12 mouse cellular contexts compared by ENCODE assay signal in genomic region chr9:36938601-36939078, GRCm38 (mm10).
DNase-seq lines count a peak whose midpoint lies in the region; ATAC-seq and TF ChIP-seq lines count a peak whose summit lies in the region.
"Had no signal": no experiment of that assay in that cellular context is flagged by ENCODE, and none has a peak within 500 bp of the region (broad histone marks: within the 10 kb centered on the region; RNA-seq: fewer than 3 reads in every experiment).

No protein-coding gene starts in this region.

- no peak overlapping the region for H3K4me3 ChIP-seq in forebrain, embryonic 16.5 days (replicated peaks; ENCODE audit: low read length)
- H3K4me3 ChIP-seq in limb, embryonic 12.5 days (replicated peaks) = no peak overlapping the region
- H3K4me3 ChIP-seq in neural tube, embryonic 14.5 days (ENCODE audit: low read depth, low read length) = no peak overlapping the region
- H3K4me3 ChIP-seq in intestine, postnatal 0 days (ENCODE audit: low read depth, low read length) = no peak overlapping the region
- H3K4me3 ChIP-seq: heart, embryonic 10.5 days; intestine, embryonic 15.5 days had no signal

- no peak overlapping the region for H3K27ac ChIP-seq in forebrain, embryonic 16.5 days (ENCODE audit: low read length)
- H3K27ac ChIP-seq in limb, embryonic 12.5 days = no peak overlapping the region
- H3K27ac ChIP-seq in neural tube, embryonic 14.5 days (ENCODE audit: low read depth, low read length) = peak overlapping the region; percentile 18; the same call in 1 of the 2 replicates
- H3K27ac ChIP-seq in intestine, postnatal 0 days (ENCODE audit: low read depth, low read length) = no peak overlapping the region
- H3K27ac ChIP-seq: heart, embryonic 10.5 days; intestine, embryonic 15.5 days had no signal

- ATAC-seq in forebrain, embryonic 16.5 days = 0 out of 2 replicates have a peak, but pooled peaks have one; percentile 14
- ATAC-seq in limb, embryonic 12.5 days (ENCODE audit: insufficient number of reproducible peaks, insufficient read depth, low FRiP score, low TSS enrichment, low read depth) = 0 out of 2 replicates have a peak, but pooled peaks have one; percentile 39
- ATAC-seq in neural tube, embryonic 14.5 days (ENCODE audit: low read depth) = peak; percentile 67
- no peak for ATAC-seq in intestine, postnatal 0 days
- ATAC-seq: intestine, embryonic 15.5 days had no signal

- peak; percentile 60 for DNase-seq in left cerebral cortex, postnatal 4 days
- DNase-seq in left cerebral cortex, adult 18-20 months (ENCODE audit: low spot score in 2 of 2) = no peak
- DNase-seq in layer of hippocampus, adult 11-12 months (ENCODE audit: low spot score) = no peak
- DNase-seq in thymus, postnatal 10 days (ENCODE audit: low spot score in 2 of 2) = no peak
- DNase-seq: cerebellum, adult 9-11 months; lung, adult 18-20 months had no signal

- intact Hi-C loops in left cerebral cortex, postnatal 4 days (cut with DNase I) = no loop called here

- no peak for TF ChIP-seq CTCF in intestine, postnatal 0 days (IDR thresholded peaks at IDR 0.05; ENCODE audit: low read depth)

- H3K4me1 ChIP-seq in forebrain, embryonic 16.5 days (replicated peaks; ENCODE audit: control insufficient read depth, insufficient read depth, low read length) = peaks cover 26% of the 10 kb centered on the region
- peaks cover 49% of the 10 kb centered on the region for H3K4me1 ChIP-seq in limb, embryonic 12.5 days (replicated peaks)
- H3K4me1 ChIP-seq in neural tube, embryonic 14.5 days (ENCODE audit: control insufficient read depth, insufficient read depth, low read length) = peaks cover 45% of the 10 kb centered on the region
- no peaks in the 10 kb centered on the region for H3K4me1 ChIP-seq in intestine, postnatal 0 days (replicated peaks; ENCODE audit: control insufficient read depth, insufficient read depth, low read length)

- no peaks in the 10 kb centered on the region for H3K27me3 ChIP-seq in forebrain, embryonic 16.5 days (replicated peaks; ENCODE audit: control insufficient read depth, insufficient read depth, low read length)
- H3K27me3 ChIP-seq in limb, embryonic 12.5 days = peaks cover 94% of the 10 kb centered on the region
- no peaks in the 10 kb centered on the region for H3K27me3 ChIP-seq in neural tube, embryonic 14.5 days (ENCODE audit: control insufficient read depth, insufficient read depth, low read length)
- no peaks in the 10 kb centered on the region for H3K27me3 ChIP-seq in intestine, postnatal 0 days (replicated peaks; ENCODE audit: control insufficient read depth, insufficient read depth, low read length)
- H3K27me3 ChIP-seq: intestine, embryonic 15.5 days had no signal

- H3K4me2 ChIP-seq in forebrain, embryonic 16.5 days (ENCODE audit: low read length) = no peak overlapping the region
- peak overlapping the region; percentile 4; the same call in 1 of the 2 replicates for H3K4me2 ChIP-seq in limb, embryonic 12.5 days
- no peak overlapping the region for H3K4me2 ChIP-seq in neural tube, embryonic 14.5 days (ENCODE audit: low read depth, low read length)
- H3K4me2 ChIP-seq in intestine, postnatal 0 days (replicated peaks; ENCODE audit: low read depth) = no peak overlapping the region
- H3K4me2 ChIP-seq: intestine, embryonic 15.5 days had no signal

- H3K9me3 ChIP-seq in forebrain, embryonic 16.5 days (ENCODE audit: control insufficient read depth, low read length) = no peaks in the 10 kb centered on the region
- no peaks in the 10 kb centered on the region for H3K9me3 ChIP-seq in limb, embryonic 12.5 days
- H3K9me3 ChIP-seq in neural tube, embryonic 14.5 days (ENCODE audit: control insufficient read depth, low read length) = no peaks in the 10 kb centered on the region
- H3K9me3 ChIP-seq in intestine, postnatal 0 days (ENCODE audit: control insufficient read depth) = no peaks in the 10 kb centered on the region
- H3K9me3 ChIP-seq: heart, embryonic 10.5 days; intestine, embryonic 15.5 days had no signal

- 41% methylated on average over 8 of the region's 8 CpGs for WGBS in forebrain, embryonic 16.5 days
- 21% methylated on average over 8 of the region's 8 CpGs for WGBS in limb, embryonic 12.5 days
- WGBS in neural tube, embryonic 14.5 days = 17% methylated on average over 8 of the region's 8 CpGs
- 67% methylated on average over 8 of the region's 8 CpGs for WGBS in intestine, postnatal 0 days

- no peaks in the 10 kb centered on the region for H3K36me3 ChIP-seq in forebrain, embryonic 16.5 days (ENCODE audit: control insufficient read depth, insufficient read depth)
- no peaks in the 10 kb centered on the region for H3K36me3 ChIP-seq in limb, embryonic 12.5 days
- no peaks in the 10 kb centered on the region for H3K36me3 ChIP-seq in neural tube, embryonic 14.5 days (ENCODE audit: control insufficient read depth, insufficient read depth, low read length)
- H3K36me3 ChIP-seq in intestine, postnatal 0 days (ENCODE audit: control insufficient read depth, insufficient read depth) = no peaks in the 10 kb centered on the region
- H3K36me3 ChIP-seq: heart, embryonic 10.5 days; intestine, embryonic 15.5 days had no signal

- no peak overlapping the region for H3K9ac ChIP-seq in forebrain, embryonic 16.5 days (replicated peaks; ENCODE audit: low read depth, low read length)
- H3K9ac ChIP-seq in limb, embryonic 12.5 days (replicated peaks) = no peak overlapping the region
- no peak overlapping the region for H3K9ac ChIP-seq in neural tube, embryonic 14.5 days (replicated peaks; ENCODE audit: low read depth, low read length)
- H3K9ac ChIP-seq in intestine, postnatal 0 days (ENCODE audit: low read depth, low read length) = no peak overlapping the region
- H3K9ac ChIP-seq: intestine, embryonic 15.5 days had no signal
